Mouse (Mus musculus) cerebellum, postnatal 36 days (tissue): Measurements from ENCODE around the gene Atp8a2.
A peak's percentile ranks its signal among the peaks of the same experiment; 100 is the strongest.
"Not testable (repeated sequence)": the region's sequence is repeated elsewhere in the genome, so short reads cannot be mapped to it uniquely, and the experiment has no call there.

ENCODE experiments used
- DNase-seq, 2 experiments: peaks; one replicate each; pipeline ENCODE4 v3.0.0; 2021 to 2022; ENCODE audit warnings: mixed read lengths in 2 of 2

Atp8a2 gene

GRCm38 (mm10) chr14:60001801-60002200 is 195.2 kb downstream of the Atp8a2 start:
- no peak for DNase-seq

GRCm38 (mm10) chr14:59988860-59989259 is 208.1 kb downstream of the Atp8a2 start:
- DNase-seq, result no peak

GRCm38 (mm10) chr14:59987975-59988374 is 209.0 kb downstream of the Atp8a2 start:
- no peak for DNase-seq

- no peak for DNase-seq
These were observed 219.0 kb downstream of the Atp8a2 start for GRCm38 (mm10) chr14:59978007-59978406.

- DNase-seq, result no peak
These were observed 225.7 kb downstream of the Atp8a2 start for GRCm38 (mm10) chr14:59971221-59971730.

GRCm38 (mm10) chr14:59969485-59970134 is 227.4 kb downstream of the Atp8a2 start:
- DNase-seq, result no peak

GRCm38 (mm10) chr14:59967847-59968550 is 229.0 kb downstream of the Atp8a2 start:
- DNase-seq, result no peak

GRCm38 (mm10) chr14:59966981-59967380 is 230.0 kb downstream of the Atp8a2 start:
- no peak for DNase-seq

GRCm38 (mm10) chr14:59964569-59964968 is 232.4 kb downstream of the Atp8a2 start:
- DNase-seq, result no peak

- no peak for DNase-seq
These were observed 236.0 kb downstream of the Atp8a2 start for GRCm38 (mm10) chr14:59960961-59961360.

GRCm38 (mm10) chr14:59960214-59960890 is 236.6 kb downstream of the Atp8a2 start:
- no peak for DNase-seq

GRCm38 (mm10) chr14:59959723-59960122 is 237.3 kb downstream of the Atp8a2 start:
- DNase-seq, result no peak

- DNase-seq, result no peak
These were observed 247.0 kb downstream of the Atp8a2 start for GRCm38 (mm10) chr14:59949983-59950382.

GRCm38 (mm10) chr14:59942864-59943611 is 253.9 kb downstream of the Atp8a2 start:
- peak; percentile 74 to 84 for DNase-seq

- DNase-seq, result no peak
These were observed 254.8 kb downstream of the Atp8a2 start for GRCm38 (mm10) chr14:59942199-59942598.

- no peak for DNase-seq
These were observed 264.6 kb downstream of the Atp8a2 start for GRCm38 (mm10) chr14:59932355-59932754.

- no peak for DNase-seq
These were observed 265.4 kb downstream of the Atp8a2 start for GRCm38 (mm10) chr14:59931412-59932058.

GRCm38 (mm10) chr14:59929190-59929589 is 267.8 kb downstream of the Atp8a2 start:
- DNase-seq, result not testable (repeated sequence)

GRCm38 (mm10) chr14:59928781-59929180 is 268.2 kb downstream of the Atp8a2 start:
- no peak for DNase-seq

GRCm38 (mm10) chr14:59927804-59928203 is 269.2 kb downstream of the Atp8a2 start:
- DNase-seq, result no peak

- no peak for DNase-seq
These were observed 277.1 kb downstream of the Atp8a2 start for GRCm38 (mm10) chr14:59919865-59920264.

GRCm38 (mm10) chr14:59903484-59904130 is 293.4 kb downstream of the Atp8a2 start:
- DNase-seq, result peak; percentile 57 to 62
